Mouse (Mus musculus): Measurements from ENCODE around the gene Ica1.

DNA sequence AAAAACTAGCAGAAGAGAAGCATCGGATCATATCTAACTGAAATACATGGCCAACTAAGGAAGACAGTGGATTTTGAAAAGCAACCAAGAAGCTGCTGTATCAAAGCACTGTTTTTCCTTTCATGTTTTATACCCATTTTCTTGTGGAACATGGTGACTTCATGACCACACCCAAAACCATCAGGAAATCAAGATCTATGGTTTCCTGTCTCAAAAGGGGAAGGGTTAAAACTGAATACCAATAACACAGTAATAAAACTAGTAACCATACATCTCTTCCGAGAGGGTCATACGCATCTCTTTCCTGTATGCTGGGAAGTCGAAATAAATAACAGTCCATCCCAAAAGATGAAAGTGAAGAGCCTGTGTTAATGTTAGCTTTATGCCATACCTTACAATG lies 145.6 kb downstream of the Ica1 start:
- TF ChIP-seq POLR2A (IDR thresholded peaks at IDR 0.05; ENCODE audit: control insufficient read depth, low read depth, low read length) (no peak), CTCF (IDR thresholded peaks at IDR 0.05; ENCODE audit: control insufficient read depth, insufficient read depth, insufficient replicate concordance, low read depth, low read length) (no peak)
